Mouse (Mus musculus) bone marrow macrophage, adult 2 months (primary cell): ENCODE measurements around the gene Gnai3.

Source experiments
- CTCF ChIP-seq: IDR thresholded peaks from 2 replicates; pipeline ENCODE4 v1.5.1; 2012; ENCODE audit warnings: low read depth, mild to moderate bottlenecking, low read length, moderate library complexity
- POLR2A ChIP-seq: IDR thresholded peaks from 2 replicates; pipeline ENCODE4 v1.6.1; 2012; ENCODE audit warnings: mild to moderate bottlenecking, low read depth, low read length, borderline replicate concordance

DNA sequence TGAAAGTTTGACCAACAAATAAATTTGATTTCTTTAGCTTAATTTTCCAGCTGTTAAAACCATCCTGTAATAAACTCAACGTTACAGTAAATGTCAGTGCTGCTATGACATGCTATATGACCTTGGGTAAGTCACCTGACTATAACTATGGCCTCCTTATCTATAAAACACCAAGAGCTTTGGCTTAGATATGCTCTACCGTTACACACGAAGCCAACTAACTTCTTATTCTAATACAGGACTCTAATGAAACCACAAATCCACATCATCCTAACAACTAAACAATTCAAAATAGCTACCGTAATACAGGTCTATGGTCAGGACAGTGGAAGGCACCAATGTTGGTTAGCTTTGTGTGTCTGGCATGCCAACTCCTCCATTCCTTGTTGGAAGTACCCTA, 16.1 kb downstream of the Gnai3 start:
- no peak for TF ChIP-seq POLR2A
- TF ChIP-seq CTCF: no peak
